Mouse (Mus musculus): ENCODE data around the gene Nfib. TPM values are rescaled to one million over a fixed set of nuclear protein-coding genes. Genes with fewer than 3 reads are reported as not detected.

Gene Nfib
- polyA plus RNA-seq, 1 experiment: 69.3 TPM

DNA sequence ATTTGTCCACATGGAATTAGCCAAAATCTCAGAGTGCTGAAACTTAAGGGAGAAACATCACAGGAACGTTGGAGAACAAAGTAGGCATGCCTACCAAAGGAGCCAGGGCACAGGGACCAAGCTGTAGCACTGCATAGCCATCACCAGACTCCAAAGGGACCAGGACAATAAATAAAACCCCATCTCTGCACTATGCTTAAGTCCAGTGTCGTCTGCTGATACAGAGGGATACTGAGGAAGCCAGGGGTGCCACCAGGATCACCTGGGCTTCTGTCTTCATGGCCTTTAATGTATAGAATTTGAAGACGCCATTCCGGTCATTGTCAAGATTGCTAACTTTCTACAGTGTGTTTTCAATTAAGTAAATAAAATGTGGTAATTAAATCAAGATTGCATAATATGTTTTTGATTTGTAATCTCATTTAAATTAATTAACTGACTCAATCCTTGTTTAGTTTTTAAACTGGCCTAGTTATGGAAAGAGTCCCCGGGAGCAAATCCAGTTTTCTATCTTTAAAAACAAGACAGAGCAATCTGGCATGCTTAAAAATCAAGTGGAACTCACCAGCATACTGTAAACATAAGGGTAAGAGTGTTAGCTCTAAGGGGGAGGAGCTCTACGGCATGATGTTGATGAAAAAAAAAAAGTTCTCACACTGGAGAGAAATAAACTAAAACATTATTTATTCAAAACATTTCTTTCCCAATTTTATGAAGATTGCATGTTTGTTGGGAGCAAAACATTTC, 313.7 kb downstream of the Nfib start:
- no peak for TF ChIP-seq CTCF (IDR thresholded peaks at IDR 0.05; ENCODE audit: borderline replicate concordance, extremely low read depth, insufficient read depth, insufficient read length)
- no peak for TF ChIP-seq POLR2A (IDR thresholded peaks at IDR 0.05; ENCODE audit: borderline replicate concordance, extremely low read depth, insufficient read depth, insufficient read length, poor library complexity, severe bottlenecking)
- DNase-seq (ENCODE audit: low read depth): no peak

DNA sequence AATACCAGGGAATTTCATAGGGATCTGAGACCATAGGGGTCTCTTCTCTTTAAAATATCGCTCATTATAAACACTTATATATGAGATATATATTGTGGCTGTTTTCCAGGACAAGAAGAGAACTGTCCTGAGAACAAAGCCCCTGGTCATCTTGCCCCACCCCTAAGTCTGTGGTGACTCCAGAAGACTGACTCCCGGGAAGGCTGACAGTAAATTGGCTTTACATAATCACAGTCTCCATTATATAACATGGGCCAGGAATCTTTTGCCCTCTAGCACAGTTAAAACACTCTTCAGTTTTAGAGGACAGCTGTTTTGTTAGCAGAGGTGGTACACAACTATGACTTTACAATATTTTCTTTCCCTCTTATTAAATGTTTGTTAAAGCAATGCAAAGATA, 315.0 kb downstream of the Nfib start:
- no peak for DNase-seq (ENCODE audit: low read depth)
- no peak for TF ChIP-seq CTCF (IDR thresholded peaks at IDR 0.05; ENCODE audit: borderline replicate concordance, extremely low read depth, insufficient read depth, insufficient read length)
- TF ChIP-seq POLR2A (IDR thresholded peaks at IDR 0.05; ENCODE audit: borderline replicate concordance, extremely low read depth, insufficient read depth, insufficient read length, poor library complexity, severe bottlenecking): no peak

DNA sequence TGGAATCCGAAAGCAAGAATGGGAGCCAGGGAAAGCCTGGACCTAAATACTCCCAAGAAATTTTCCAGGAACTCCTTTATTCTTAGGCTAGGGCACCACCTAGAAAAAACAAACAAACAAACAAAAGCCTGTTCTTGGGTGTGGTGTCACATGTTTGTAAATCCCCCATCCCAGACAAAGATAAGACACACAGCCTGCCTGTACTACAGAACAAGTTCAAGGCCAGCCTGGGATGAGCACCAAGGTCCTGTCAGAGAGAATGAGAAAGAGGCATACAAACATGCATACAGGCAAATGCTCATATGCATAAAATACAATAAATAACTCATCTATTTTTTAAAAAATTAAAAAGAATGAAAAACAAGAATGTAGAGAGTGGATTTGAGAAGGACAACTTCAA, 315.7 kb downstream of the Nfib start:
- no peak for DNase-seq (ENCODE audit: low read depth)
- TF ChIP-seq POLR2A (IDR thresholded peaks at IDR 0.05; ENCODE audit: borderline replicate concordance, extremely low read depth, insufficient read depth, insufficient read length, poor library complexity, severe bottlenecking): no peak
- TF ChIP-seq CTCF (IDR thresholded peaks at IDR 0.05; ENCODE audit: borderline replicate concordance, extremely low read depth, insufficient read depth, insufficient read length): no peak

DNA sequence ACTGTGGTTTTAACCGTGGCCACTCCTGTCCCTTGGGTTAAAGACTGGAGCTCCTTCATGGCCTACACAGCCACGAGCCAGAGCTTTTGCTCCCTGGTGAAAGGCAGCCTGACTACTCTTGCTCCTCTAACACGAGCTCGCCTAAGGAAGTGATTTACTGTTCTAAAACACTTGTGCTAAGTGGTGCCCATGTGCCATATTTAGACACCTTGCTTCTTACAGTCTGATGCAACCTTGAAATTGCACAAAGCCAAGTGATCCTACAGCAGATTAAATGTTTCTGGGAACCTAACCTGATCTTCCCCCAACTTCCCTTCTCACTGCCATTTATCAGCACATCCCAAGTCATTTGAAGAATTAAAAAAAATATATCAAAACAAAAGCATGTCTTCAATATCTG, 317.9 kb downstream of the Nfib start:
- DNase-seq (ENCODE audit: low read depth): no peak
- TF ChIP-seq POLR2A (IDR thresholded peaks at IDR 0.05; ENCODE audit: borderline replicate concordance, extremely low read depth, insufficient read depth, insufficient read length, poor library complexity, severe bottlenecking) (no peak), CTCF (IDR thresholded peaks at IDR 0.05; ENCODE audit: borderline replicate concordance, extremely low read depth, insufficient read depth, insufficient read length) (no peak)

DNA sequence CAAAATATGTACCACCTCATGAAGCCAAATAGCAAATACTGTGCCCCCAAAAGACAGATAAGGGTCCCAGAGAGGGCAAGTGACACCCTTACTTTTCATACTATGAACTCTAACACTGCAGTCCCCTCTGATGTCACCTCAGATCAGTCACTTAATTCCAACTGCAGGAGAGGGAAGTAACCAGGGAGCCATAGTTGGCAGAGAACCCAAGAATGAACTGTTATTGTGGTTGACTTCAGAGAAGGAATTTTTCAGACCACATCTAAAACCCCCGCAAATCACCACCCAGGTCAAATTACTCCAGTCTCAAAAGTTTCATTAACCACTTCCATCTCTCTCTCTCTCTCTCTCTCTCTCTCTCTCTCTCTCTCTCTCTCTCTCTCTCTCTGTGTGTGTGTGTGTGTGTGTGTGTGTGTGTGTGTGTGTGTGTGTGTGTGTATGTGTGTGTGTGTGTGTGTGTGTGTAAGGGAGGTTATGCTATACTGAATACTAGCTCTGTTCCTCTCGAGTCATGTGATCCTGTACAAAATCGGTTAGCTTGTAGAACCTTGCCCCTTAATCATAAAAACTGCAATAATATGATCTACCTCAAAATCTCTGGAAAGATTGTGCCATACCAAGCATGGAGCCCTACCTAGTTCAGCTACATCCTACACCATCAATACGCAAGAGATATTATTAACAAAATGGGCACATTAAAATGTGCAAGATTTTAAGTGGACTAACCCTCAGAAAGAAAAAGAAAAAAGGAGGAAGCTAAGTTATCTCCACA, 319.1 kb downstream of the Nfib start:
- DNase-seq (ENCODE audit: low read depth): no peak
- TF ChIP-seq POLR2A (IDR thresholded peaks at IDR 0.05; ENCODE audit: borderline replicate concordance, extremely low read depth, insufficient read depth, insufficient read length, poor library complexity, severe bottlenecking): no peak
- TF ChIP-seq CTCF (IDR thresholded peaks at IDR 0.05; ENCODE audit: borderline replicate concordance, extremely low read depth, insufficient read depth, insufficient read length): no peak

DNA sequence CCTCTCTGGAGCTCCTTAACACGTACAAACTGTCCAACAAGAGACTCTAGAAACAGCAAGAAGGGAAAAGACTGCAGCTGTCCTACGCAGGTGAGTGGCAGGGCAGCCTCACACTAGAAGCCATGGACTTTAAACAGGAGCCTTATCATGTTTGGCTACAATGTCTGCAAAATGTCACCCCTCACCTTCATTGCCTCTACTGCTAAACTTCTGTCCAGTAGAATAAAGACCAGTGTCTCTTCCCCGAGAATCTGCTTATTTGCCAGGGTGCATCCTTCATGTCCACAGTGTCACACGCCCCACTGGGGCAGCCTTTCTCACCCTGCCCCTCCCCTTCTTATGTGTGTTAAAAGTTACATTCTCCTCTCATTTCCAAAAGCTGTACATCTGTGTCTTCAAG, 319.9 kb downstream of the Nfib start:
- no peak for TF ChIP-seq CTCF (IDR thresholded peaks at IDR 0.05; ENCODE audit: borderline replicate concordance, extremely low read depth, insufficient read depth, insufficient read length)
- no peak for DNase-seq (ENCODE audit: low read depth)

DNA sequence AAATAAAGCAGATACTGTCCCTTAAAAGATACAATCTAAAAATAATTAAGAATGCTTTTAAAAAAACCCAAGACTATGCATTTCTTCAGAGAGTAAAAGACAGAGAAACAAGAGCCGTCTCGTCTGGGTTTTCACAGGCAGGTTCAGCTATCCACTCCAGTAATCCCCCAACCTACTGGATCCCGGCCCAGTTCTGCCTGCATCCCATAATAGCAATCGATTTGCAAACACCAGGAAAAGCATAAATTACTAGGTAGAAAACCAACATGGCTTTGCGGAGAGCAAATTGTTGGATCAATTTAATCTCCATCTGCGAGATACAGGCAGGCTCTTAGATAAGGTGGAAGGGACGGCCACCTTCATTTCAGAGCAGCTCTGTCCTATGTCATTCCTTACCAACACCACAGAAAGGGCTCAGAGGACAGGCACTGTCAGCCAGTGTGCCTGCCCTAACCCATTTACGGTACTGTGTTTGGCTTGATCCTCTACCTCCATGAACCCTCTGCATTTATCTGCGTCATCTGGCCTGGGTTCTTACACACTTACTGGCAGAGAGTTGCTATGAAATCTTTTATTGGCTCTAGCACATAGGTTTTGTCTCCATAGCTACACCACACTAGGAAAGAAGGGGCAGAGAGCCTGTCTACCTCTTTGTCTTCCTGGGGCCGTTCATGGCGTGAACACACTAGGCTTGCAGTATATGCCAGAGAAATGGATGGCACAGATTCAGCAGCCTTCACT, 321.4 kb downstream of the Nfib start:
- TF ChIP-seq POLR2A (IDR thresholded peaks at IDR 0.05; ENCODE audit: borderline replicate concordance, extremely low read depth, insufficient read depth, insufficient read length, poor library complexity, severe bottlenecking) (no peak), CTCF (IDR thresholded peaks at IDR 0.05; ENCODE audit: borderline replicate concordance, extremely low read depth, insufficient read depth, insufficient read length) (no peak)
- DNase-seq (ENCODE audit: low read depth): peak; percentile 91

DNA sequence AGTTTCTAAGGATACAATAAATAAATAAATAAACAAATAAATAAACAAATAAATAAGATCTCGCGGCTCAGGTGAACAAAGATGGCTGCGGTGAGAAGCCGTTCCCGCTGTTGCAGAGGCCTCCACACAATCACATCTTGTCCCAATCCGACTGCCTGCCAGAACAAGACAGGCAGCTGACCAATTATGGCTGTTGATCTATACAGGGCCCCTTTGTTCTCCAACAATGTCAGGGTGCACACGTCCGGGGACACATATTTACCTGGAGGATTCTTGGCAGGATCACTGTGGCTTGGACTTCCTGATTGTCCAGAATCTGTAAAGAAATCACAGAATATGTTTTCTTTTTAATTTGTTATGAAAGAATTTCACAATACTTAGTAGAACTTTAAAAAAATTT, 322.2 kb downstream of the Nfib start:
- TF ChIP-seq POLR2A (IDR thresholded peaks at IDR 0.05; ENCODE audit: borderline replicate concordance, extremely low read depth, insufficient read depth, insufficient read length, poor library complexity, severe bottlenecking) (no peak), CTCF (IDR thresholded peaks at IDR 0.05; ENCODE audit: borderline replicate concordance, extremely low read depth, insufficient read depth, insufficient read length) (no peak)
- DNase-seq (ENCODE audit: low read depth): peak; percentile 74

DNA sequence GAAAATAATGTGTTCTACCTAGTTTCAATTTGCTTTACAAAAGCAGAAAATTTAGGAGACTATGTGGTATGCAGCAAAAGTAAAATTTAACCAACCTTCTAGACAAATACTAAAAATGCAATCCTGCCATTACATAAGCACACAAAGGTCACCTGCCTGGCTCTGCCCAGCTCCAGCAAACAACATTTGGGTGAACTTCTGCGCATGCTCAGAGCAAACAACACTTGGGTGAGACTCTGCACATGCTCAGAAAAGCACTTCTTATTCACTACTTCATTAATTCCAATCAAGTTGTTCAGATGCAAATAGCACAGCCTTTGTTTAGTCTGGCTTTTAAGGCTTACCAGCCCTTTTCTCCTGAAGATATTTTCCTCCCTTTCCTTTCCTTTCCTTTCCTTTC, 323.8 kb downstream of the Nfib start:
- DNase-seq (ENCODE audit: low read depth): peak; percentile 71

DNA sequence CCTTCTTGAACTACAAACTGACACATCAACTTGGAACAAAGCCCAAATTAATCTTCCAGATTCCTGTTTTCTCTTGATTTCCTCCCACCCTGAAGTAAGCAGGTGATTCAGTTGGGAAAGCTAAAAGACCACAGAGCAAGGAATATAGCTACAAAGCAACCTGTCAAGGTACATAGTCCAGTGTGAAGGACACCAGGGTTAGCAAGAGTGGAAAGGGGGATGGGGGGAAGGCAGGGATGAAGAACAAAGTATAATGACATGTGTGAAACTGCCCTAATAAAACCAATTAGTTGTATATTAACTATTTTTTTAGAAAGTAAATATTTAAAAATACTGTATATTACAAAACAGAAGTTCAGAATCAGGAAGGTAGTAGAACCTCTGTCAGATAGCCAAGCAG, 325.0 kb downstream of the Nfib start:
- DNase-seq (ENCODE audit: low read depth): no peak
- TF ChIP-seq CTCF (IDR thresholded peaks at IDR 0.05; ENCODE audit: borderline replicate concordance, extremely low read depth, insufficient read depth, insufficient read length) (no peak), POLR2A (IDR thresholded peaks at IDR 0.05; ENCODE audit: borderline replicate concordance, extremely low read depth, insufficient read depth, insufficient read length, poor library complexity, severe bottlenecking) (no peak)

More for the DNA sequence above, 323.8 kb downstream of the Nfib start:
- TF ChIP-seq CTCF (IDR thresholded peaks at IDR 0.05; ENCODE audit: borderline replicate concordance, extremely low read depth, insufficient read depth, insufficient read length) (no peak), POLR2A (IDR thresholded peaks at IDR 0.05; ENCODE audit: borderline replicate concordance, extremely low read depth, insufficient read depth, insufficient read length, poor library complexity, severe bottlenecking) (no peak)

DNA sequence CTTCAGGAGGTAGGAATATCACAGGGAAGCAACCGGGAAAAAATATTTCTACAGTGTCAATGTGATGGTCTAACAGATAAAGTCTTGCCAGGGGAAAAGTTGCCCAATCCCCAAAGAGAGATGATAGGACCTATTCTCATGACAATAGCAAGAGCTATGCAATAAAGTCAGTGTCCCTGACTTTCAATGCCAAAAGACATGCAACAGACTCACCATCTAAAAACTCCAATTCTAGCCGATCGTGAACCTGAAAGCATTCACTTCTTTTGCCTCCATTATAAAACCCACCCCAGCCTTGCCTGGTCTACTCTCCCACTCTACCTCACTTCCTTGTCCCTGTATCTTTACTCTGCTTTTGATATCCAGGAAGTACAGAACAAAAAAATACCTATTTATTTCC, 327.5 kb downstream of the Nfib start:
- DNase-seq (ENCODE audit: low read depth): no peak
- no peak for TF ChIP-seq CTCF (IDR thresholded peaks at IDR 0.05; ENCODE audit: borderline replicate concordance, extremely low read depth, insufficient read depth, insufficient read length)
- no peak for TF ChIP-seq POLR2A (IDR thresholded peaks at IDR 0.05; ENCODE audit: borderline replicate concordance, extremely low read depth, insufficient read depth, insufficient read length, poor library complexity, severe bottlenecking)
